Mouse (Mus musculus): ENCODE results near the gene Appbp2. TPM values are rescaled to one million over a fixed set of nuclear protein-coding genes. Genes with fewer than 3 reads are reported as not detected.

Appbp2 gene
- 28.3 TPM for total RNA-seq (2023)

DNA sequence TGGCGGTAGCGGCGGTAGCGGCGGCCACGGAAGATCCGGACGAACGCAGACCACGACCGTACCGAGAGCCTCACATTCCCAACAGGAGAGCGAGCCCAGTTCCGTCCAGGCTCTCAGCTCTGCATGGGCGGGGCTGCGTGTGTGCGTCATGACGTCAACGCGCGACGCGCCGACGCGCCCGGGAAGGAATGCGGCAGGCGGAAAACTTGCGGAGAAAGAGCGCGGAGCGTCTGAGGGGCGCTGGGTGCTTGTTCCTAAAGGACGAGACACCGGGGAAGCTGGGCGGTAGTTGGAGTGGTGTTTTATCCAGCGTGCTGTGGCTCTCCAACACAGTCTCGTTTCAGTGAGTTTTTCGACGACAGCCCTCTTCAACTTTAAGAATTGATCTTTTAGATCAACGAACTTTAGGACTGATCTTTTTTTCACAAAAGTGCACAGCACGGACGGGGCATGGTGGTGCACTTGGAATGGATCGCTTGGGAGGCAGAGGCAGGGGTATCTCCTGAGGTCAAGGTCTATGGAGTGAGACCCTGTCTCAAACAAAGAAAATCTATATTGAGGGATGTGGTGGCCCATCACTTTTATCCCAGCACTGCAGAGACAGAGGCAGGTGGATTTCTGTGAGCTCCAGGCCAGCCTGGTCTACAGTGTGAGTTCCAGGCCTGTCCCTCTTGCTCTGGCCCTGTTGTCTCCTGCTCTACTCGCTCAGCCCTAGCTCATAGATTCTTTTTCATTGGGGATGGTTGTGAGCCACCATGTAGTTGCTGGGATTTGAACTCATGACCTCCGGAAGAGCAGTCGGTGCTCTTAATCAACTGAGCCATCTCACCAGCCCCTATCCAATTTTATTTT is at the start of gene Appbp2:
Appbp2 (minus strand) TSS at position 141 of the 852 bp plus-strand sequence.

DNA sequence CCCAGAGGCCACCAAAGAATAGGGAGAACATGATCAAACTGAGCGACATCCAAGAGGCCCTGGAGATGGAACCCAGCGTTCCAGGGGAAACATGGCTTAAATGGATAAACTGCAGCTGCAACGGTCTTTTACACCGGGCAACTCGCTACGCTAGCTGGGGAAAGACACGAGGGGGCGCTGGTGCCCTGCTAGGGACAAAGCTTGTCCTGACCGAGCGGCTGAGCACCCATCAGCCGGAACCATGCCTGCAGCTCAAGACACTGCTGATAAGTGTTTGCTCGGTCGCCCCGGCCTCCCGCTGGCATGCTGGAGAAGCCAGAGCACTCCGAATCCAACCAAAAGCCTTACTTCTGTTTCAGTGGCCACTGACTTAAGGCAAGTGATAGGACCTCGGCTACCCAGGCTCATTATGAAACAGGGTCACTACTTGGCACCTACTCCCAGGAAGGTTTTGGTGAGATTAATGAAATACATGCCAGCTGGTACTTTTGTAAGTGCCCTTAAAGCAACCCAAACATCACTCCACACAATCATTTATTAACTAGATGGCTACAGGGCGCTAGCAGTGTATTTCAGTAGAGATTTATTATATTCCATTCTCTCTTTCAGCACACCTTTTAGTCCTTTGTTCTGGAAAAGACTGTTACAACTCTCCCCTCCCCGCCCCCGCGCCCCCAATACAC is 64.7 kb downstream of the Appbp2 start, which contains the start of gene 1700125H20Rik:
1700125H20Rik (plus strand) TSS at position 347 of the 683 bp plus-strand sequence.

DNA sequence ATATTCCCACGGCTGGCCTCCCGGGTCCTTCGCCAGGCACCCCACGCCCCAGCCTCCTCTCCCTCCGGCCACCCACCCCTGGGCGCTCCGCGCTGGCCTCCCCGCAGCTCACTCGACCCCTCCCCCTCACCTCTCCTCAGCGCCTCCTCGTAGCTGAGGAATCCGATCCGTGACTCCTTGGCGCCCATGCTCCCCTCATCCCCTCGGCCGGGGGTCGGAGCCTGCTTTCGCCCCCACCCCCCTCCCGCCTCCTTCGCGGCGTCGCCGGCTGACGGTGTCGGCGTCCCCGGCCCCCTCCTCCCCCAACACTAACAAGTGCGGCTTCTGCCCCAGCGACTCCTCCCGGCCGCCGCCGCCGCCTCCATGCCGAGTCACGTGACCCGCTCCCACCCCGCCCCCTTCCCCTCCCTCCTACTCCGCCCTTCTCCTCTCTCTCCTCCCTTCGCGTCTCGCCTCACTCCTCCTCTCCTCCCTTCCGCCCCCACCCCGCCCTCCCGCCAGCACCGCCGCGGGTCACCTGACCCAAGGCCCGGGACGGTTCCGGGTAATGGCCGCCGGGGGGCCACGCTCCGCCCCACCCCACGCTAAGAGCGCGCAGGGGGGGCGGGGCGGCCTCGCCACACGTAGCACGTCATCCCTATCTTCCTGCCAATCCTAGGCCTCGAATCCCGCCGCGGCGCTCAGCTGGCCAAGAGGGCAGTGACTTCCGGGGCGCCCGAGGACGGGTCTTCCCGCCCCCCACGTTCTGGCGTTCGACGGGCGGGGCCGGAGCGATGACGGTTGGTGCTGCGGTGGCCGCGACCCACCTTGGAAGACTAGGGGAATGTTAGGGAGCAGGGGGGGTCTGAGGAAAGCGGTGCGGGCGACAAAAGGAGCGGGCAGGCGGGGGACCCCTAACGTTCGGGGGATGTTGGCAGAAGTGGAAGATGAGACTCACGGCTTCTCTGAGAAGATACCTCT is 95.1 kb downstream of the Appbp2 start, which contains the start of gene Usp32:
Usp32 (minus strand) TSS at position 581 of the 960 bp plus-strand sequence.

Other genes with a start within 250 kb of the Appbp2 start
- 34.9 TPM for gene Usp32, start 95.0 kb downstream of the Appbp2 start, total RNA-seq (2023)
- gene 1700125H20Rik, start 64.7 kb downstream of the Appbp2 start, total RNA-seq (2023): not detected
- gene Ppm1d, start 76.1 kb upstream of the Appbp2 start, total RNA-seq (2023): 22.7 TPM
- 71.6 TPM for gene Bcas3, start 118.0 kb upstream of the Appbp2 start, total RNA-seq (2023)